Mouse (Mus musculus): ENCODE measurements around the gene Sema4b.

DNA sequence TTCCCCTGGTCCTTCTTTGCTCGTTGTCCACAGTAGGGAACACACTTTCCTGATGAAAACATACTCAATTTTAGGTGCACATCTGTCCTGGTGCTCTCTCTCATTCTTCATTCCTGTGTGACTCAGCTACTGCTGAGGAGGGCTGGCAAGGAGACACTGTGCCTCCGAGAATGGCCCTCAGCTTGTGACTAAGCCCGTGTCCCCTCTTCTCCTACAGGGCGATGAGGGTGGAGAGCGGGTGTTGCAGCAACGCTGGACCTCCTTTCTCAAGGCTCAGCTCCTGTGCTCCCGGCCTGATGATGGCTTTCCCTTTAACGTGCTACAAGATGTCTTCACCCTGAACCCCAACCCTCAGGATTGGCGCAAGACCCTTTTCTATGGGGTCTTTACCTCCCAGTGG lies 32.0 kb downstream of the Sema4b start:
- TF ChIP-seq CTCF (IDR thresholded peaks at IDR 0.05; ENCODE audit: low read depth): no peak
- no peak for TF ChIP-seq EP300 (IDR thresholded peaks at IDR 0.05; ENCODE audit: low read depth)

Data from liver, embryonic 14.5 days (tissue).